Mouse (Mus musculus) hindbrain, embryonic 11.5 days (tissue): ENCODE measurements around the gene Ppp6r2. TPM values are rescaled to one million over a fixed set of nuclear protein-coding genes. Genes with fewer than 3 reads are reported as not detected.

Source experiments
- ATAC-seq: fragments of 200-750 bp; cut with Nextera tagmentation; 2 replicates; pipeline ENCODE4 v1.8.0; 2017; ENCODE audit warnings: mild to moderate bottlenecking, moderate TSS enrichment, moderate library complexity; ENCODE audit not compliant: low FRiP score
- DNase-seq: peaks from one replicate; pipeline ENCODE4 v3.0.0-alpha.2; 2015; ENCODE audit warnings: low spot score
- H3K27ac ChIP-seq: fragments of 300-500 bp; sonication (generic); 2 replicates; pipeline ENCODE4 v1.5.1; 2014; ENCODE audit warnings: mild to moderate bottlenecking, low read depth, low read length
- H3K27me3 ChIP-seq: fragments of 300-500 bp; sonication (generic); 2 replicates; pipeline ENCODE4 v1.6.1; 2014; ENCODE audit warnings: mild to moderate bottlenecking, low read length, moderate library complexity, mixed read lengths; ENCODE audit not compliant: control insufficient read depth, insufficient read depth
- H3K36me3 ChIP-seq: fragments of 300-500 bp; sonication (generic); 2 replicates; pipeline ENCODE4 v1.6.1; 2014; ENCODE audit warnings: mild to moderate bottlenecking, low read length, moderate library complexity, mixed read lengths; ENCODE audit not compliant: control insufficient read depth, insufficient read depth
- H3K4me1 ChIP-seq: fragments of 300-500 bp; sonication (generic); replicated peaks from 2 replicates; pipeline ENCODE4 v1.6.1; 2014; ENCODE audit warnings: low read length, mixed read lengths; ENCODE audit not compliant: control insufficient read depth, insufficient read depth
- H3K4me2 ChIP-seq: fragments of 300-500 bp; sonication (generic); replicated peaks from 2 replicates; pipeline ENCODE4 v1.6.1; 2014; ENCODE audit warnings: mild to moderate bottlenecking, low read depth, low read length
- H3K4me3 ChIP-seq: fragments of 300-500 bp; sonication (generic); 2 replicates; pipeline ENCODE4 v1.5.1; 2014; ENCODE audit warnings: low read depth, low read length
- H3K9ac ChIP-seq: fragments of 300-500 bp; sonication (generic); 2 replicates; pipeline ENCODE4 v1.6.1; 2014; ENCODE audit warnings: low read depth, low read length
- H3K9me3 ChIP-seq: fragments of 300-500 bp; sonication (generic); 2 replicates; pipeline ENCODE4 v1.6.1; 2016; ENCODE audit warnings: low read length; ENCODE audit not compliant: control insufficient read depth
- WGBS: fragments of 180-500 bp; shearing (Covaris S2); extraction: QIAGEN DNeasy Blood & Tissue Kit; methylation state at CpG from one replicate; pipeline ENCODE4 v1.1.7; 2014; 5-methylcytosine and 5-hydroxymethylcytosine counted together
- polyA plus RNA-seq: library from polyadenylated mRNA; unstranded; fragments of >200 nt; fragmentation: Nextera tagmentation; extraction: Ambion mirVana; gene quantifications from 2 replicates; pipeline ENCODE4 v1.2.1, GENCODE M21; 2014

Gene Ppp6r2
- polyA plus RNA-seq: 42.1 and 46.0 TPM in 2 replicates

- DNase-seq: peak; percentile 89
These were observed at the start of gene Ppp6r2 for GRCm38 (mm10) chr15:89210915-89211715. TSS of gene Ppp6r2 (plus strand) at chr15:89211553.

GRCm38 (mm10) chr15:89165478-89165877, 45.9 kb upstream of the Ppp6r2 start:
- Histone ChIP-seq H3K4me3 (no peak overlapping the region), H3K9me3 (no peaks in the 10 kb centered on the region), H3K4me1 (peaks cover 7% of the 10 kb centered on the region; the same call in 1 of the 2 replicates), H3K36me3 (peaks cover 36% of the 10 kb centered on the region), H3K9ac (no peak overlapping the region), H3K27ac (no peak overlapping the region), H3K27me3 (no peaks in the 10 kb centered on the region), H3K4me2 (no peak overlapping the region)
- no peak for ATAC-seq
- 95% methylated on average over 12 of the region's 12 CpGs for WGBS
- no peak for DNase-seq

More at GRCm38 (mm10) chr15:89210915-89211715, at the start of gene Ppp6r2:
- peak within 1 kb of the TSS; percentile 94 for H3K4me3 ChIP-seq
- H3K9me3 ChIP-seq: no peaks in the 10 kb centered on the region
- no peaks in the 10 kb centered on the region for H3K36me3 ChIP-seq
- peak within 1 kb of the TSS; percentile 95 for H3K27ac ChIP-seq
- peak within 1 kb of the TSS; percentile 68 for H3K4me2 ChIP-seq
- peak; percentile 89 for ATAC-seq
- peak within 1 kb of the TSS; percentile 98 for H3K9ac ChIP-seq
- H3K4me1 ChIP-seq: no peaks in the 10 kb centered on the region
- no peaks in the 10 kb centered on the region for H3K27me3 ChIP-seq
- WGBS: 5% methylated on average over 37 of the region's 73 CpGs

DNA sequence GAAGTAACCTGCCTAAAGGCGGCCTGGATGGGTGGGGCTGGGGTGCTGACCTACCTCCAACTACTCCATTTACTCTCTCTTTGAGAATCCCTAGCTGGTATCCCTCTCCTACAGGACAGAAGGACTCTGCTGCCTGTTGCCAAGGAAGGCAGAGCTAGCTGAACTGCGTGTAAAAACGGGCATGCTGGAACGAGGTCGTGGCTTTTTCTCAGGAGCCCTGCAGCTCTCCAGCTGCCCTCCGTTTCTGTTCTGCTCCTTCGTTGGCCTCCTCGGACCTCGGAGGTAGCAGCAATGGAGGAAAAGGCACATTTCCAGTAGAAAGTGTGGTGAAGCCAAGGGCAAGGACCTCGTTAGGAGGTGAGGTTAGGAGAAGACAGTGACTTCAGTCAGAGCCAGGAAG, 42.4 kb upstream of the Ppp6r2 start:
- Histone ChIP-seq H3K4me2 (no peak overlapping the region), H3K9ac (no peak overlapping the region)

DNA sequence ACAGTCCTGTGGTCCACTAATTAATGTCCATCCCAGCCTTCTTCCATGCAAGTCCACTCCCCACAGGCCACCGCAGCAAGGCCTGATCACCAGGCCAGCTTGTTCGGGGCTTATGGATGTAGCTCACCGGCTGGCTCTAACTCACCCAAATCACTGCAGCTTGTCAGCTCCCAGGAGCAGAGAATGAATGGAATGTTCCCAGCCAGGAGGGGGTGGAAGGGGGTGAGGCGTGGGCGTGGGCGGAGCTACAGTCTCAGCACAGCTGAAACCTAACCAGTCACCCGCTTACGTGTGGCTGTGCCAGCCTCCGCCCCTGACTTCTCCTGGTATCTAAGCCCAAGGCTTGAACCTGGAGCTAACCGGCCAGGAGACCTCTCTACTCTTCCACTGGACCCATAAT, 41.9 kb upstream of the Ppp6r2 start:
- ATAC-seq (peak; percentile 39; the same call in 1 of the 2 replicates), DNase-seq (peak; percentile 75)
- peaks cover 22% of the 10 kb centered on the region for H3K4me1 ChIP-seq
- no peaks in the 10 kb centered on the region for H3K27me3 ChIP-seq
- no peaks in the 10 kb centered on the region for H3K9me3 ChIP-seq
- H3K27ac ChIP-seq: no peak overlapping the region
- H3K9ac ChIP-seq: no peak overlapping the region
- H3K4me3 ChIP-seq: no peak overlapping the region
- no peak overlapping the region for H3K4me2 ChIP-seq
- WGBS: 6% methylated on average over 10 of the region's 10 CpGs
- peaks cover 18% of the 10 kb centered on the region for H3K36me3 ChIP-seq

More for the DNA sequence above, 42.4 kb upstream of the Ppp6r2 start:
- Histone ChIP-seq H3K9me3 (no peaks in the 10 kb centered on the region), H3K36me3 (peaks cover 23% of the 10 kb centered on the region), H3K27me3 (no peaks in the 10 kb centered on the region), H3K4me1 (peaks cover 19% of the 10 kb centered on the region), H3K4me3 (no peak overlapping the region), H3K27ac (no peak overlapping the region)
- ATAC-seq: no peak
- no peak for DNase-seq
- WGBS: 62% methylated on average over 10 of the region's 10 CpGs

DNA sequence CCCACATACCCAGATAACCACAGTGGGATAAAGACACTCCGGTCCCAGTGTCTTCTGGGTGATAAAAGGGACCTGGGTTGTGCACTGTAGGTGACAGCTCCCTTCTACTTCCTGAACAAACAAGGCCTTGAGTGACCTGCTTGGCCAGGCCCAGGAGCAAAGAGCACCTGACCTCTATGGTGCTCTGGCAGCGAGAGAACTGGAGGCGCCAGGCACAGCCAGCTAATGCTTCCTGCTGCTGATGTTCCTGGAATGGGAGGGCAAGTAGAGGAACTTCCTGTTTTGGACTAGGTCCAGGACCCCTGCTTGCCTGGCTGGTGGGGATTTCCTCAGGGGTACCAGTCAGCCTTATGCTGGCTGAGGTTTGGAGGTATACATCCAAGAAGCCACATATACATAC, 41.3 kb upstream of the Ppp6r2 start:
- Histone ChIP-seq H3K27ac (0 out of 2 replicates have a peak overlapping the region, but pooled peaks have one; percentile 11), H3K4me3 (no peak overlapping the region), H3K9ac (no peak overlapping the region), H3K4me1 (peaks cover 22% of the 10 kb centered on the region), H3K36me3 (peaks cover 13% of the 10 kb centered on the region; the same call in 1 of the 2 replicates), H3K4me2 (no peak overlapping the region), H3K9me3 (no peaks in the 10 kb centered on the region), H3K27me3 (no peaks in the 10 kb centered on the region)
- ATAC-seq (no peak), DNase-seq (no peak)
- WGBS: 65% methylated on average over 3 of the region's 3 CpGs

- H3K9me3 ChIP-seq: no peaks in the 10 kb centered on the region
- 87% methylated on average over 5 of the region's 5 CpGs for whole genome bisulfite sequencing
- no peak overlapping the region for H3K4me3 ChIP-seq
- peaks cover 6% of the 10 kb centered on the region; the same call in 1 of the 2 replicates for H3K36me3 ChIP-seq
- H3K27ac ChIP-seq: no peak overlapping the region
- no peak overlapping the region for H3K4me2 ChIP-seq
- H3K9ac ChIP-seq: no peak overlapping the region
- peaks cover 22% of the 10 kb centered on the region for H3K4me1 ChIP-seq
- no peaks in the 10 kb centered on the region for H3K27me3 ChIP-seq
- ATAC-seq (no peak), DNase-seq (no peak)
These were observed 39.8 kb upstream of the Ppp6r2 start for GRCm38 (mm10) chr15:89171526-89172051.

DNA sequence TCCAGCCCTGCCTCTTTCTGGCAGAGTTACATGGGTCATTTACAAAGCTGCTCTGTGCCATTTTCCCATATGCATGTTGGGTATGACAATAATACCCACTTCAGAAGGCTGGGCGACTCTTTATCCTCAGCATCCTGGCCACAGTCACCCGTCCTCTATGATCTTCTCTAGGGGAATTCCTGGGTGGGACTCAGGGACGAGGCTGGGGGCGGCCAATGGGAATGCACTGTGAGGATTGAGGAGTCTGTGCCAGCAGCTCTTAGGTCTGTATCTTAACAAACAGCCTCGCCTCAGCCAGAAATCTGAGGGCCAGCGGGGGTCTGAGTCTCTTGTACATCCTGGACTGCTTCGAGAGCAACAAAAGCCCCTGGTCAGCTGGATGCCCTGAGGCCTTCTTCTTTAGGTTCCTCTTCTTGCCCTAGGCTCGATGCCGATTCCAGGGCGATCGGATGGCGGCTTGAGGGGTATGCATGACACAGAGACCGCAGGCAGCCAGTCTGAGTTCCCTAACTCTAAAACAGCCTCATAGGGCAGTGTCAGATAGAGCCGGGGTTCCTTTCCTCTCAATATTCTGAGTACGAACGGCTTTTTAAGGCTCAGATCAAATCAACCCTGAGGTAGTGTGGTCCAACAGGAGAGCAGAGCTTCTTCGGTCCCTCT, 38.9 kb upstream of the Ppp6r2 start:
- WGBS: 38% methylated on average over 17 of the region's 17 CpGs
- peak overlapping the region; percentile 73 for H3K9ac ChIP-seq
- peak overlapping the region; percentile 53; the same call in 1 of the 2 replicates for H3K27ac ChIP-seq
- ATAC-seq: no peak
- peak overlapping the region; percentile 52 for H3K4me3 ChIP-seq
- peaks cover 28% of the 10 kb centered on the region for H3K4me1 ChIP-seq
- no peak for DNase-seq
- H3K27me3 ChIP-seq: no peaks in the 10 kb centered on the region
- no peaks in the 10 kb centered on the region for H3K36me3 ChIP-seq
- peak overlapping the region; percentile 100 for H3K4me2 ChIP-seq
- H3K9me3 ChIP-seq: no peaks in the 10 kb centered on the region

DNA sequence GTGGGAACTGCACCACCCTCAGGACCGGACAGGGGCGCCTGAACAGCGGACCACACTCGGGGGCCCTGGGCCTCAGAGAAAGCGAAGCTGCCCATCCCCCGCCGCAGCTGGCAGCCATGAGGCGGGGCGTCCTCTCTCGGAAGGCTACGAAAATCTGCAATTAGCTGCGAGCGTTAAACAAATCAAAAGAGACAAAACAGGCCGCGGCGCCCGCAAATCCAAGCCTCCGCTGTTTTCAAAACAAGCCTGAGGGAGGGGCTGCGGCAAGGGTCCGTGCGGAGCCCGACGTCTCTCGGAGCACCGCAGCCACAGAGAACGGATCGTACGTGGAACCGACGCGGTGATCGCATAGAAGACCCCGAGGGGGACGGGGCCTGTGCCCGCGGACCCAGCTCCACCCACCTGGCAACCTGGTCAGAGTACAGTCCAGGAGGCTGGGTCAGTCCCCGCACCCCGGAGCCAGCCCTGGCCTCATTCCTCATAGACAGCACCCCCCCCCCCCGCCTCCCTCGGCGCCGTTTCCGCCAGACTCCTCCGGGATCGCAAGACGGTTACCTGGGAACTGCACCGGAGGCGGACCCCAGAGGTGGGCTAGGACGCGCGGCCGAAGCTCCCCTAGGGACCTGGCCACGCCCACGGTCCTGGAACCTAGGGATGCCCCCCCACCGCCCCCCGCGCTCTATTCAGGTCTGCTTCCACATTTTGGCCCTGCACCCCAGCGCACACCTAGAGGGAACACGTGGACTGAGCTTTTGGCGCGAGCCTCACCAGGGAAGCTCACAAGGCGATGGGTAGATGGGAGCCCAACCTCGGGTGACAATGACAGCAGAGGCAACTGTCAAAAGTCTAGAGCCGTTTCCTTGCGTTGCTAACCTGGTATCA, 38.1 kb upstream of the Ppp6r2 start:
- peak overlapping the region; percentile 100 for H3K4me2 ChIP-seq
- peak; percentile 34 for ATAC-seq
- WGBS: under 1% methylated on average over 62 of the region's 65 CpGs
- H3K36me3 ChIP-seq: no peaks in the 10 kb centered on the region
- H3K9ac ChIP-seq: peak overlapping the region; percentile 73
- H3K4me3 ChIP-seq: peak overlapping the region; percentile 52
- DNase-seq: peak; percentile 72
- H3K27ac ChIP-seq: peak overlapping the region; percentile 53
- no peaks in the 10 kb centered on the region for H3K9me3 ChIP-seq
- H3K4me1 ChIP-seq: peaks cover 30% of the 10 kb centered on the region
- H3K27me3 ChIP-seq: no peaks in the 10 kb centered on the region
